Mouse (Mus musculus): ENCODE measurements around the gene Stk11ip.

Stk11ip gene

GRCm38 (mm10) chr1:75521321-75522031 lies at the start of gene Stk11ip:
TSS of gene Stk11ip (plus strand) at chr1:75521529.
- peak; percentile 92 for DNase-seq (ENCODE audit: low spot score)

GRCm38 (mm10) chr1:75476441-75476840 lies 44.9 kb upstream of the Stk11ip start:
- no peak for DNase-seq (ENCODE audit: low spot score)

GRCm38 (mm10) chr1:75477264-75477965 lies 43.9 kb upstream of the Stk11ip start:
- DNase-seq (ENCODE audit: low spot score): peak; percentile 70

- DNase-seq (ENCODE audit: low spot score): no peak
These were observed 43.4 kb upstream of the Stk11ip start for GRCm38 (mm10) chr1:75477966-75478290.

DNA sequence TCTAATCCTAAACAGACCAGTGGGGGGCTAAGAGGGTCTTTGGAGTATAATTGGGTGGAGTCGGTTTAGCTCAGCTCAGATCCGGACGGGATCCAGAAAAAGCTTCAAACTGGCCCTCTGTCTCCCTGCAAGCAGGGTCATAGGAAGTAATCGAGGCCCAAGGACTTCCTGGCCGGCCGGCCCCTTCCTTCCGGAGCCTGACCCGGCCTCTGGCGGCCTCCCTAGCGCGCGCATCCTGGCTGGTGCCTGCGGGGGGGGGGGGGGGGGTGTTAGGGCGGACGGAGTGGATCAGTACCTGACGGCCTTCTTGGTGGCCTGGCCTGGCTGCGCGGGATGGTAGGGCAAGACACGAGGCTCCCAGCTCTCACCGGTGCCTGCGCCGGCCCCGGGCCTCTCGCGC lies 42.8 kb upstream of the Stk11ip start:
- no peak for DNase-seq (ENCODE audit: low spot score)

DNA sequence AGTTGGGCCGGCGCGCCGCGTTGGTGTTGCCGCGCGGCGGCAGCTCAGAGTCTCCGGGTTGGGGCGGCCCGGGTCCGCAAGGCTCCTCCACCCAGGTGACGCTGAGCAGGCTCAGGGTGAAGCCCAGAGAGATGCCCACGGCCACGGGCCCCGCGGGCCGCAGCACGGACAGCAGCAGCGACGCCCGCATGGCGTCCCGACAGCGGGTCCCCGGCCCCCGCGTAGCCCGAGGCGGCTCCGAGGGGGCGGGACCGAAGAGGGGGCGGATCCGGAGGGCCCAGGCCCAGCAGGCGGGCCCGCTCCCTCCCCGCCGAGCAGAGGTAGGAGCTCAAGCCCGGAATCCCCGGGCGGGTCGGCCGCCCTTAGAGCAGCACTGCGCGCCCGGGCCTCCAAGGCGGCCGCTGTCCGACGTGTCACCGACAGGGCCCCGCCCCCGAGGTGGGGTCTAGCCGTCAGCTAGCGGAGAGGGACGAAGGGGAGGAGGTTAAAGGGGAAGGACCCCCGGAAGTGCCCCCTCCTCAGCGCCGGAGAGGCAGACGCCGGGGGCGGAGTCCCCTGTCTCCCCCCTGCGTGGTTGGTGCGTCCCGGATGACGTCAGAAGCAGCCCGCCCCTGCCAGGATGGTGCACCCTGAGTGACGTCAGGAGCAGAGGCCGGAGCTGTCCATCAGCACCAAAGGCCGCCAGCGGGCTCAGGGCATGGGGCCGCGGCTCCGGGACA lies 42.3 kb upstream of the Stk11ip start, which contains the start of the genes Chpf and Tmem198:
TSS of gene Chpf (minus strand) at position 392 of the 719 bp plus-strand sequence.
TSS of gene Tmem198 (plus strand) at position 617 of the 719 bp plus-strand sequence.
- DNase-seq (ENCODE audit: low spot score): peak; percentile 94

GRCm38 (mm10) chr1:75479635-75479989 lies 41.7 kb upstream of the Stk11ip start:
- no peak for DNase-seq (ENCODE audit: low spot score)

- no peak for DNase-seq (ENCODE audit: low spot score)
These were observed 41.3 kb upstream of the Stk11ip start for GRCm38 (mm10) chr1:75480036-75480435.

DNA sequence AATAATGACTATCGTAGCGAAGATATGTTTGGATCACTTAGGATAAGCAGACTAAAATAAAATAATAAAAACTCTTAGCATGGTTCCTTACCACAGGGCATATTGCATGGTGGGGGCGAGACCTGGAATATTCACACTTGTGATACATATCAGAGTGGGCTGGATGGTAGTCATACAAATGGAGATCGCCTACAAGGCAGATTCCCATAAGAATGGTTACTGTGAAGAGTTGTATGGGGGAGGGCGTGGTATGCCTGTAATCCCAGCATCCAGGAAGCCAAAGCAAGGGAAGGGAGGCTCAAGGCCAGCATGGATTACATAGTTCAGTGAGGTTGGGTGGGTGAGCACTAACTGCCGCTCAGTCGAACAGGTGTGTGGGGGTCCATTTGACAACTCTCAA lies 40.6 kb upstream of the Stk11ip start:
- no peak for DNase-seq (ENCODE audit: low spot score)

- peak; percentile 16 for DNase-seq (ENCODE audit: low spot score)
These were observed 34.8 kb upstream of the Stk11ip start for GRCm38 (mm10) chr1:75486561-75486960.

DNA sequence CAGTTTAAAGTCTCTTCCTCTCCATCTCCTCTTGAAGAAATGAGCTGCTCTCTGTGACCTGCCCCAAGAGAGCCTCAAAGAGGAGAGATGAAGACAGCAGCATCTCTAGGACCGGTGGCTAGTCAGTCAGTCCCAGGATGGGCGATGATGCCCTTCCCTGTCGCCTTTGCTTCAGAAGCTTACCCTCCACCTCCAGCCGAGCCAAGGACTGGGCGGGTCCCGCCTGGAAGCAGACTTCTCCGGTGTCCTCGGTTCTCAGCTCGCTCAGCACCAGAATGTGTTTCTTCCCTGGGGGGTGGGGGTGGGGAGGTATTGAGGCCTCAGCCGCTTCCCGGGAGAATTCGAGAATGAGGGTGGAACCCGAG lies 34.3 kb upstream of the Stk11ip start:
- DNase-seq (ENCODE audit: low spot score): no peak

DNA sequence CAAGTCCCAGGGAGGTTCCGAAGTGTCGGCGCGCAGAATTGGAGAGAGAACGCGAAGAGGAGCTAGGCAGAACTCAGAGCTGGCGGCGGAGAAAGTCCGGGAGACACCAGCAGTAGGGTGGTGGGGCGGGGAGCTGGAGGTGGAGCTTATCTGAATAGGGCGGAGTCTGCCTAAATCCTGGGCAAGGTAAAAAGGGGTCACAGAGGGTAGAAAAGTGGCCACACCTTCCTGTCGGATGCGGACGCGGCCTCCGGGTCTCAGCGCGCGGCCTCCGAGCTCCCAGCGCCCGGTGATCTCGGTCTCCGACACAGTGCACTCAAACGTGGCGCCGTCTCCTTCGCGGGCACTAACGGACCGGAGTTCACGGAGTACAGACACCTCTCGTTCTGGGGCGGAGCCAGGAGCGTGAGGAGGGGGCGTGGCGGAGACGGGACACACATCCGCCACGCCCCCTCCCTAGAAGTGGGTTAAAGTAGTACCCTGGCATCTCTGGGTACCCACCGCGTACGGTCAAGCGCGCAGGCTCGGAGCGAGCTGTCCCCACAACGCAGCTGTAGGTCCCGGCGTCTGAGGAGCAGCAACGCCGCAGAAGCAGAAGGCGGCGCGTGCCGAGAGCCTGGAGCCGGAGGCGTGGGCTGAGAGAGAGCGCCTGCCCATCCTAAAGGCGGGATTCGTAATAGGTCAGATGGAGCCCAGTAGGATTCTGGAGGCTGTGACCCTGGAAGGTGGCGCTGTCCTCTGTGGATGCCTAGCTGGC lies 33.7 kb upstream of the Stk11ip start:
- peak; percentile 64 for DNase-seq (ENCODE audit: low spot score)

- no peak for DNase-seq (ENCODE audit: low spot score)
These were observed 30.4 kb upstream of the Stk11ip start for GRCm38 (mm10) chr1:75490785-75491551.

- DNase-seq (ENCODE audit: low spot score): no peak
These were observed 28.7 kb upstream of the Stk11ip start for GRCm38 (mm10) chr1:75492579-75493170.

DNA sequence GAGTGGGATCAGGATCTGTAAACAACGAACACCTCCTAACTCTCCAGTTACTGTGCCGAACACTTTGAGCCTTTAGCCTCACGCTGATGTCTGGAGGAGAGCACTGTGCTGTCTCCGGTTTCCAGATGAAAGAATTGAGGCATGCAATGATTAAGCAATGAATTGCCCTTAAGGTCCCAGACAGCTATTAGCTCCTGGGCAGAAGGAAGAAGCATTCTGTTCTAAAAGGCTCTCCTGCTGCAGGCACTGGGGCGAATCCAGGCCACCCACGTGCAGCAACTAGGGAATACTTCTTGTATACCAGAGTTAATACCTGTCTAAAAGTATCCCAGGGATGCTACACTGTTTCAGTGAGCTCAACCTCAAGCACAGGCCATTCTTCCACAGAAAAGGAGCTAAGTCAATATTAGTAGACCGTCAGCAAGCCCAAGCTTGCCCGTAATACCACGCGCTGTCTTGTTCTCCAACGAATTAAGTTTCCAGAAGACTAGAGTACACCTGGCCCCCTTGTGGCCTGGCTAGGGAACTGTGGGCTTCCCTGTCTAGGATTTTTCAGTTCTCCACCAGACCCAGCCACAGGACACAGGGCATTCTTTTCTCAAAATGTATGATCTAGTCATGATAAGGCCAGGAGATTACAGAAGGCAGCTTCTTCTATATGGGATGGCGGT lies 26.3 kb upstream of the Stk11ip start:
- no peak for DNase-seq (ENCODE audit: low spot score)

DNA sequence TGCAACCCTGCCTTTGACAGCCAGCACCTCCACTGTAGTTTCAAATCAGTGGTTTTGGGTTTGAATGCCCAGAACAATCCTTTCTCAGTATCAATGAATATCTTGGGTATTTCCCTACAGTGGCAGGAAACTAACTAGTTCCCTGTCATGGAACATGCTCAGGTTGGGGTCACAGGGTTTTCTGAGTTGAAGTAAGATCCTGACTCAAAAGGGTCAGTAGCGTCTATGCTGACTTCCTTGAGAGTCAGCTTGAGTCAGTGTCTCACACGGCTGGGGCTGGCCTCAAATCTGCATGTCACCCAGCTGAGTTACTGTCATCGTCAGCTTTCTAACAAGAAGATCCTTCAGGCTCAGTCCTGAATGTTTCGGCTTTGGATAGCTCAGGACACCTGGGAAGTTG lies 22.4 kb upstream of the Stk11ip start:
- DNase-seq (ENCODE audit: low spot score): no peak

- DNase-seq (ENCODE audit: low spot score): no peak
These were observed 21.9 kb upstream of the Stk11ip start for GRCm38 (mm10) chr1:75499441-75499840.

DNA sequence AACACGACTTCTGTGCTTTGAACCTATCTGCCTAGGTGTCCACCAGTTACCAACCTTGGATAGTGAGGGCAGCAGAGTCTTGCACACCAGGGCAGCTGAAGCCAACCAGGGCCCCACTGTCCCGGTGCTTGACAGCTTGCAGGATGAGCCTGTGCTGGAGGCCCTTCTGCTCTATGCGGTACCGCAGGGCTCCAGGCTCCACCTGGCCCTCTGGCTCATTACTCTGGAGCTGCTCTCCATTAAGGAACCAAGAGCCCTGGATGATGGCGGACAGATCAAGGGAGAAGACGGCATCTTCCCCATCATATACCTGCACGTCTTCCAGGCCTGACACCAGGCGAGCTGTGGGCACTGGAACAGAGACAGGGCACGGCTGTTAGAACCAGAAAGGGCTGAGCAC lies 19.4 kb upstream of the Stk11ip start:
- DNase-seq (ENCODE audit: low spot score): no peak

DNA sequence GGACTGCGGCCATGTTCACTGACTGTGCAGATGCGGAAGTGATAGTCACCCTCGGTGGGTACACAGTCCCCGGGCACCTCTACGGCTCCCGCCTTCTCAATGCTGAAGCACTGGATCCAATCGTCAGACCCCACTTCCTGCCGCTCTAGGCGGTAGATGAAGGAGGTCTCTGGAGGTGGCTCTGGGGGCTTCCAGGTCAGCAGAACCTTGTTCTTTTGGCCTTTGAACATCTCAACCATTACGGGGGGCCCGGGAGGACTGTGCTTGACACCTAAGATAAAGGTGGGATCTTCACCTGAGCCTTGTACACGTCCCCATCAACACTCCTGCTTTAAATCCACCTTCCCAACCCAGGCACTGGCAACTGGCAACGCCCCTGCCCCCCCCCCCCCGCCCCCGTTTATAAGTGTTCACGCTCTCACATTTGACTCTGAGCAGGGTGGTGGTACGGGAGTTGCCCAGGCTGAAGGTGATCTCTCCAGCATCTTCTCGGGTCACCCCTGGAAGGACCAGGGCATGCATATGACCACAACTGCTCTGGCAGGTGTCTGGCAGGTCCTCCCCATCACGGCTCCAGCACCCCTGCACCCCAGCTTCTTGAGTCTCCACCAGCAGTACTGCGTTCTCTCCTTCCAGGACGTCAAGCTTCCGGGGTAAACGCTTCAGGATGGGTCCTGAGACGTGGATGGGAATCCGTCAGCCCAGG lies 18.2 kb upstream of the Stk11ip start:
- DNase-seq (ENCODE audit: low spot score): no peak

DNA sequence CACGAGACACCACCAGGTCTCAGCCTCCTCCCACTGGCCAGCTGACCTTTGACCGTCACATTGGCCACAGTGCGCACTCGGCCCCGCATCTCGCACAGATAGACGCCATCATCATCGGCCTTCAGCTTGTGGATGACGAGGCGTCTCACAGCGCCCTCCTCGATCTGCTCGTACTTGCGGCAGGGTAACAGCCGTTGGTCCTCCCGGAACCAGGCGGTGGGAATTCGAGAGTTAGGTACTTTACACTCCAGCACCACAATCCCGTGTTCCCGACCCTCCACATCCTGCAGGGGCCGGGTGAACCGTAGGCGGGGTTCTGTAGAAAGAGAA lies 17.7 kb upstream of the Stk11ip start:
- no peak for DNase-seq (ENCODE audit: low spot score)

All from T-cell, adult 2 months (primary cell).